Mouse (Mus musculus): ENCODE results near the gene Afap1l2. TPM values are rescaled to one million over a fixed set of nuclear protein-coding genes. Genes with fewer than 3 reads are reported as not detected.

Afap1l2 gene
- total and polyA plus RNA-seq, 2 experiments from 2014 or later, result 2.3 to 2.7 TPM

- Histone ChIP-seq H3K9me3 (replicated peaks; ENCODE audit: control insufficient read depth, low read length) (no peaks in the 10 kb centered on the region), H3K4me2 (ENCODE audit: low read depth, low read length) (no peak overlapping the region), H3K9ac (replicated peaks; ENCODE audit: low read depth, low read length) (no peak overlapping the region), H3K27me3 (ENCODE audit: control insufficient read depth, insufficient read depth, low read length) (no peaks in the 10 kb centered on the region), H3K4me3 (ENCODE audit: low read depth, low read length) (no peak overlapping the region), H3K4me1 (ENCODE audit: control insufficient read depth, insufficient read depth) (no peaks in the 10 kb centered on the region), H3K27ac (ENCODE audit: low read depth) (no peak overlapping the region), H3K36me3 (replicated peaks; ENCODE audit: control insufficient read depth, insufficient read depth, low read length) (no peaks in the 10 kb centered on the region)
- no peak for TF ChIP-seq CTCF (IDR thresholded peaks at IDR 0.05; ENCODE audit: low read depth)
- TF ChIP-seq EP300 (IDR thresholded peaks at IDR 0.05; ENCODE audit: low read depth), result no peak
- ATAC-seq (ENCODE audit: insufficient read depth, low read depth) (no peak), DNase-seq (ENCODE audit: low spot score) (no peak)
- 51% methylated on average over 3 of the region's 3 CpGs for WGBS
These were observed 103.9 kb downstream of the Afap1l2 start for GRCm38 (mm10) chr19:56904095-56904494.

- ATAC-seq (ENCODE audit: insufficient read depth, low read depth), result no peak
- WGBS, result 85% methylated on average over 16 of the region's 16 CpGs
- no peak for TF ChIP-seq CTCF (IDR thresholded peaks at IDR 0.05; ENCODE audit: low read depth)
- no peak for TF ChIP-seq EP300 (IDR thresholded peaks at IDR 0.05; ENCODE audit: low read depth)
These were observed 110.4 kb downstream of the Afap1l2 start for GRCm38 (mm10) chr19:56897654-56898053.

GRCm38 (mm10) chr19:56893326-56893725 is 114.7 kb downstream of the Afap1l2 start:
- 66% methylated on average over 5 of the region's 5 CpGs for WGBS
- H3K27me3 ChIP-seq (ENCODE audit: control insufficient read depth, insufficient read depth, low read length), result no peaks in the 10 kb centered on the region
- no peak overlapping the region for H3K27ac ChIP-seq (ENCODE audit: low read depth)
- no peak overlapping the region for H3K4me2 ChIP-seq (ENCODE audit: low read depth, low read length)
- ATAC-seq (ENCODE audit: insufficient read depth, low read depth) (no peak), DNase-seq (ENCODE audit: low spot score) (no peak)
- H3K36me3 ChIP-seq (replicated peaks; ENCODE audit: control insufficient read depth, insufficient read depth, low read length), result no peaks in the 10 kb centered on the region
- no peaks in the 10 kb centered on the region for H3K9me3 ChIP-seq (replicated peaks; ENCODE audit: control insufficient read depth, low read length)
- TF ChIP-seq EP300 (IDR thresholded peaks at IDR 0.05; ENCODE audit: low read depth), result no peak
- no peak for TF ChIP-seq CTCF (IDR thresholded peaks at IDR 0.05; ENCODE audit: low read depth)
- H3K4me1 ChIP-seq (ENCODE audit: control insufficient read depth, insufficient read depth), result no peaks in the 10 kb centered on the region
- H3K9ac ChIP-seq (replicated peaks; ENCODE audit: low read depth, low read length), result no peak overlapping the region
- H3K4me3 ChIP-seq (ENCODE audit: low read depth, low read length), result no peak overlapping the region

More at GRCm38 (mm10) chr19:56897654-56898053, 110.4 kb downstream of the Afap1l2 start:
- no peaks in the 10 kb centered on the region for H3K27me3 ChIP-seq (ENCODE audit: control insufficient read depth, insufficient read depth, low read length)
- H3K4me2 ChIP-seq (ENCODE audit: low read depth, low read length), result no peak overlapping the region
- no peak overlapping the region for H3K27ac ChIP-seq (ENCODE audit: low read depth)
- H3K4me3 ChIP-seq (ENCODE audit: low read depth, low read length), result no peak overlapping the region
- no peaks in the 10 kb centered on the region for H3K4me1 ChIP-seq (ENCODE audit: control insufficient read depth, insufficient read depth)
- H3K36me3 ChIP-seq (replicated peaks; ENCODE audit: control insufficient read depth, insufficient read depth, low read length), result no peaks in the 10 kb centered on the region
- H3K9me3 ChIP-seq (replicated peaks; ENCODE audit: control insufficient read depth, low read length), result no peaks in the 10 kb centered on the region
- no peak overlapping the region for H3K9ac ChIP-seq (replicated peaks; ENCODE audit: low read depth, low read length)
- DNase-seq (ENCODE audit: low spot score), result no peak

- no peak for DNase-seq (ENCODE audit: low spot score)
- no peaks in the 10 kb centered on the region for H3K4me1 ChIP-seq (ENCODE audit: control insufficient read depth, insufficient read depth)
- no peaks in the 10 kb centered on the region for H3K27me3 ChIP-seq (ENCODE audit: control insufficient read depth, insufficient read depth, low read length)
- no peak for TF ChIP-seq EP300 (IDR thresholded peaks at IDR 0.05; ENCODE audit: low read depth)
- TF ChIP-seq CTCF (IDR thresholded peaks at IDR 0.05; ENCODE audit: low read depth), result no peak
- H3K27ac ChIP-seq (ENCODE audit: low read depth), result no peak overlapping the region
- H3K9me3 ChIP-seq (replicated peaks; ENCODE audit: control insufficient read depth, low read length), result no peaks in the 10 kb centered on the region
- H3K9ac ChIP-seq (replicated peaks; ENCODE audit: low read depth, low read length), result no peak overlapping the region
- H3K4me2 ChIP-seq (ENCODE audit: low read depth, low read length), result no peak overlapping the region
- no peak for ATAC-seq (ENCODE audit: insufficient read depth, low read depth)
- 87% methylated on average over 5 of the region's 5 CpGs for WGBS
- H3K4me3 ChIP-seq (ENCODE audit: low read depth, low read length), result no peak overlapping the region
- H3K36me3 ChIP-seq (replicated peaks; ENCODE audit: control insufficient read depth, insufficient read depth, low read length), result no peaks in the 10 kb centered on the region
These were observed 115.4 kb downstream of the Afap1l2 start for GRCm38 (mm10) chr19:56892586-56892985.

DNA sequence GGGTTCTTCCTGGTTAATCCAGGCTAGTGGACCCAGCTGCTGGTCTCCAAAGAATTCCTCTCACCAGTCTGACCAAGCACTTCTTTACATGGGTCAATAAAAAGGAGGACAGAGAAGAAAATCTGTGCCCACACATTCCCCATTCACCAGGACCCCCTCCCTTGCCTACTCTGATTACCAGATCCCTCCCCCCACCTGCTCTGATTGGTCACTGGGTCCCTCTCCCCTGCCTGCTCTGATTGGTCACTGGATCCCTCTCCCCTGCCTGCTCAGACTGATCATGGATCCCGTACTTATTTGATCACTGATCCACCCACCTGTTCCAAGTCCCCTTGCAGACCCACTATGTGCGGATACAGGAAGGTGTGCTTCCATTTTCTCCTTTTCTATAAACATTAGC is 116.6 kb downstream of the Afap1l2 start:
- Histone ChIP-seq H3K36me3 (replicated peaks; ENCODE audit: control insufficient read depth, insufficient read depth, low read length) (no peaks in the 10 kb centered on the region), H3K9me3 (replicated peaks; ENCODE audit: control insufficient read depth, low read length) (no peaks in the 10 kb centered on the region), H3K4me3 (ENCODE audit: low read depth, low read length) (no peak overlapping the region), H3K4me2 (ENCODE audit: low read depth, low read length) (no peak overlapping the region), H3K27ac (ENCODE audit: low read depth) (no peak overlapping the region), H3K27me3 (ENCODE audit: control insufficient read depth, insufficient read depth, low read length) (no peaks in the 10 kb centered on the region), H3K4me1 (ENCODE audit: control insufficient read depth, insufficient read depth) (no peaks in the 10 kb centered on the region), H3K9ac (replicated peaks; ENCODE audit: low read depth, low read length) (no peak overlapping the region)
- 64% methylated on average over 2 of the region's 2 CpGs for WGBS
- ATAC-seq (ENCODE audit: insufficient read depth, low read depth) (no peak), DNase-seq (ENCODE audit: low spot score) (no peak)
- TF ChIP-seq EP300 (IDR thresholded peaks at IDR 0.05; ENCODE audit: low read depth) (no peak), CTCF (IDR thresholded peaks at IDR 0.05; ENCODE audit: low read depth) (no peak)

DNA sequence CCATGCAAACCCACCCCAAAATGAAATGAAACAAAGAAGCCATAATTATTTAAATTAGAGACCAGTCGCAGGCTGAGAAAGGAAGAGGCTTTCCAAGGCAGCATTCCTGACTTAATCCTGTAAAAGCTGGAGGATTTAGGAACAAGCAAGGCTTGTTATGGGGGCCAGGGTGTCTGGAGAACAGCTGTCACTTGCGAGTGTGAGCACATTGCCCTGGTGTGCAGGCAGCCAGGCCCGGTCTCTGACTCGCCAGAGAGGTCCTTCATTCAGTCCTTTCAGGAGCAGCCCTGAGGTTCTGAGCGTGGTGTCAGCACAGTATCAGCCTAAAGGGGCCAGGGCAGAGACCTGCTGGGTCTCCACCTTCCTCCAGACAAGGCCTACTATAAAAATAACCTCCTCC is 119.4 kb downstream of the Afap1l2 start:
- H3K4me2 ChIP-seq (ENCODE audit: low read depth, low read length), result no peak overlapping the region
- WGBS, result 69% methylated on average over 5 of the region's 5 CpGs
- no peaks in the 10 kb centered on the region for H3K36me3 ChIP-seq (replicated peaks; ENCODE audit: control insufficient read depth, insufficient read depth, low read length)
- H3K4me1 ChIP-seq (ENCODE audit: control insufficient read depth, insufficient read depth), result peaks cover 1% of the 10 kb centered on the region; the same call in 1 of the 2 replicates
- no peak overlapping the region for H3K9ac ChIP-seq (replicated peaks; ENCODE audit: low read depth, low read length)
- TF ChIP-seq CTCF (IDR thresholded peaks at IDR 0.05; ENCODE audit: low read depth) (no peak), EP300 (IDR thresholded peaks at IDR 0.05; ENCODE audit: low read depth) (no peak)
- DNase-seq (ENCODE audit: low spot score) (no peak), ATAC-seq (ENCODE audit: insufficient read depth, low read depth) (no peak)
- no peaks in the 10 kb centered on the region for H3K9me3 ChIP-seq (replicated peaks; ENCODE audit: control insufficient read depth, low read length)
- no peak overlapping the region for H3K4me3 ChIP-seq (ENCODE audit: low read depth, low read length)
- no peaks in the 10 kb centered on the region for H3K27me3 ChIP-seq (ENCODE audit: control insufficient read depth, insufficient read depth, low read length)
- no peak overlapping the region for H3K27ac ChIP-seq (ENCODE audit: low read depth)

Measured in heart, postnatal 0 days (tissue).